Mouse (Mus musculus): ENCODE measurements at regions not wholly inside any gene's neighbourhood (a gene's known extent, or its start where the extent isn't known, plus 50 kb on each side); places are given as distances from the start of the nearest gene placed in this dataset.
A peak's percentile ranks its signal among the peaks of the same experiment; 100 is the strongest.

- no peak for ATAC-seq (ENCODE audit: low TSS enrichment)
These were observed 92.6 kb upstream of the Pmepa1 start for GRCm38 (mm10) chr2:173368899-173369298.

- ATAC-seq (ENCODE audit: low TSS enrichment) = no peak
These were observed 100.6 kb upstream of the Pmepa1 start for GRCm38 (mm10) chr2:173376926-173377325.

GRCm38 (mm10) chr2:173377497-173378257 is 101.3 kb upstream of the Pmepa1 start:
- no peak for ATAC-seq (ENCODE audit: low TSS enrichment)

GRCm38 (mm10) chr2:173379736-173380135 is 103.4 kb upstream of the Pmepa1 start:
- ATAC-seq (ENCODE audit: low TSS enrichment) = no peak

GRCm38 (mm10) chr2:173380341-173380761 is 104.0 kb upstream of the Pmepa1 start:
- ATAC-seq (ENCODE audit: low TSS enrichment) = no peak

GRCm38 (mm10) chr2:173382176-173382813 is 106.0 kb upstream of the Pmepa1 start:
- ATAC-seq (ENCODE audit: low TSS enrichment) = no peak

- no peak for ATAC-seq (ENCODE audit: low TSS enrichment)
These were observed 108.7 kb upstream of the Pmepa1 start for GRCm38 (mm10) chr2:173384935-173385586.

GRCm38 (mm10) chr2:173385722-173386141 is 109.4 kb upstream of the Pmepa1 start:
- no peak for ATAC-seq (ENCODE audit: low TSS enrichment)

- ATAC-seq (ENCODE audit: low TSS enrichment) = no peak
These were observed 111.8 kb upstream of the Pmepa1 start for GRCm38 (mm10) chr2:173388140-173388539.

GRCm38 (mm10) chr2:173392557-173393323 is 116.4 kb upstream of the Pmepa1 start:
- ATAC-seq (ENCODE audit: low TSS enrichment) = no peak

- no peak for ATAC-seq (ENCODE audit: low TSS enrichment)
These were observed 116.9 kb upstream of the Pmepa1 start for GRCm38 (mm10) chr2:173393324-173393592.

- ATAC-seq (ENCODE audit: low TSS enrichment) = no peak
These were observed 119.2 kb upstream of the Pmepa1 start for GRCm38 (mm10) chr2:173395526-173395925.

GRCm38 (mm10) chr2:173397846-173398331 is 121.6 kb upstream of the Pmepa1 start:
- ATAC-seq (ENCODE audit: low TSS enrichment) = no peak

- no peak for ATAC-seq (ENCODE audit: low TSS enrichment)
These were observed 116.8 kb upstream of the 1700021F07Rik start for GRCm38 (mm10) chr2:173405629-173406028.

GRCm38 (mm10) chr2:173406344-173407094 is 115.9 kb upstream of the 1700021F07Rik start:
- ATAC-seq (ENCODE audit: low TSS enrichment) = peak; percentile 77

- ATAC-seq (ENCODE audit: low TSS enrichment) = no peak
These were observed 115.3 kb upstream of the 1700021F07Rik start for GRCm38 (mm10) chr2:173407133-173407532.

GRCm38 (mm10) chr2:173408681-173409081 is 113.7 kb upstream of the 1700021F07Rik start:
- ATAC-seq (ENCODE audit: low TSS enrichment) = no peak

GRCm38 (mm10) chr2:173409433-173409832 is 113.0 kb upstream of the 1700021F07Rik start:
- no peak for ATAC-seq (ENCODE audit: low TSS enrichment)

GRCm38 (mm10) chr2:173413906-173414656 is 108.3 kb upstream of the 1700021F07Rik start:
- peak; percentile 70 for ATAC-seq (ENCODE audit: low TSS enrichment)

GRCm38 (mm10) chr2:173415429-173415828 is 107.0 kb upstream of the 1700021F07Rik start:
- no peak for ATAC-seq (ENCODE audit: low TSS enrichment)

- no peak for ATAC-seq (ENCODE audit: low TSS enrichment)
These were observed 105.5 kb upstream of the 1700021F07Rik start for GRCm38 (mm10) chr2:173416921-173417320.
